Mouse (Mus musculus) liver, postnatal 0 days (tissue): ENCODE measurements around the gene Farsa.

Source experiments
- CTCF ChIP-seq: sonication (generic); IDR thresholded peaks from 2 replicates; pipeline ENCODE4 v1.5.1; 2016; ENCODE audit warnings: antibody characterized with exemption, low read depth
- EP300 ChIP-seq: IDR thresholded peaks from 2 replicates; pipeline ENCODE4 v1.6.1; 2016; ENCODE audit warnings: antibody characterized with exemption, low read depth, mild to moderate bottlenecking

DNA sequence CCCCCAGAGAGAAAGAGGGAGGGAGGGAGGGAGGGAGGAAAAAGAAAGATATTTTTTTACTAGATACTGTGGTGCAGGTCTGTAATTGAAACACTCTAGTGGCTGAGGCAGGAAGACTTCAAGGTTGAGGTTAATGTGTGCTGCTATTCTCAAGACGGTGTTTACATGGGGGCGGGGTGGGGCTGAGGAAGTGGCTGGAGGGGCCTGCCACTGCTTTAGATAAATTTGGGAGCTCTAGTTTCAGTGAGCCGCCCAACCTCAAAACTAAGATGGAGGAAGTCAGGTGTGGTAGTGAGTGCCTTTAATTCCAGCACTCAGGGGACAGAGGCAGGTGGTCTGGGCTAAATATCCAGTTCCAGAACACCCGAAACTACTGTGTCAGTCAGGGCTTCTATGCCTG lies 31.2 kb upstream of the Farsa start:
- TF ChIP-seq CTCF, result no peak
- no peak for TF ChIP-seq EP300
